Mouse (Mus musculus) thymus, adult 2 months (tissue): ENCODE data around the gene Mfap3. TPM values are rescaled to one million over a fixed set of nuclear protein-coding genes. Genes with fewer than 3 reads are reported as not detected.

Experiments used
- DNase-seq: peaks from one replicate; pipeline ENCODE4 v3.0.0; 2021
- H3K27ac ChIP-seq: fragments of 200-500 bp; 2 replicates; pipeline ENCODE4 v1.5.1; 2012; ENCODE audit warnings: low read length, control low read depth; ENCODE audit not compliant: control insufficient read depth, insufficient read depth
- H3K27me3 ChIP-seq: fragments of 200-500 bp; 2 replicates; pipeline ENCODE4 v1.6.1; 2012; ENCODE audit warnings: mild to moderate bottlenecking, low read length, moderate library complexity, mixed read lengths; ENCODE audit not compliant: control insufficient read depth, insufficient read depth
- H3K36me3 ChIP-seq: fragments of 200-500 bp; 2 replicates; pipeline ENCODE4 v1.6.1; 2012; ENCODE audit warnings: mild to moderate bottlenecking, low read length, moderate library complexity; ENCODE audit not compliant: control insufficient read depth, insufficient read depth
- H3K4me1 ChIP-seq: fragments of 200-500 bp; replicated peaks from 2 replicates; pipeline ENCODE4 v1.6.1; 2012; ENCODE audit warnings: low read length; ENCODE audit not compliant: control insufficient read depth, insufficient read depth
- H3K4me3 ChIP-seq: fragments of 200-500 bp; 2 replicates; pipeline ENCODE4 v1.5.1; 2012; ENCODE audit warnings: mild to moderate bottlenecking, low read length, control low read depth, moderate library complexity; ENCODE audit not compliant: control insufficient read depth, insufficient read depth
- CTCF ChIP-seq: fragments of 200-500 bp; IDR thresholded peaks from 2 replicates; pipeline ENCODE4 v1.5.1; 2012; ENCODE audit warnings: mild to moderate bottlenecking, control low read depth, low read length, moderate library complexity, borderline replicate concordance; ENCODE audit not compliant: control insufficient read depth, poor library complexity, insufficient read depth; ENCODE audit errors: extremely low read depth
- POLR2A ChIP-seq: fragments of 200-500 bp; IDR thresholded peaks from 2 replicates; pipeline ENCODE4 v1.6.1; 2012; ENCODE audit warnings: mild to moderate bottlenecking, low read length, control low read depth, moderate library complexity; ENCODE audit not compliant: control insufficient read depth, poor library complexity, insufficient read depth; ENCODE audit errors: extremely low read depth
- WGBS: fragments of 180-500 bp; shearing (Covaris S2); methylation state at CpG from one replicate; pipeline ENCODE4 v1.1.7; 2018; 5-methylcytosine and 5-hydroxymethylcytosine counted together
- polyA plus RNA-seq: library from polyadenylated mRNA; depleted of rRNA; stranded (reverse); fragments of >200 nt; gene quantifications from 2 replicates; pipeline ENCODE4 v1.2.3, GENCODE M21; 2012

Mfap3 gene
- polyA plus RNA-seq, 1 experiment, result 20.6 TPM

DNA sequence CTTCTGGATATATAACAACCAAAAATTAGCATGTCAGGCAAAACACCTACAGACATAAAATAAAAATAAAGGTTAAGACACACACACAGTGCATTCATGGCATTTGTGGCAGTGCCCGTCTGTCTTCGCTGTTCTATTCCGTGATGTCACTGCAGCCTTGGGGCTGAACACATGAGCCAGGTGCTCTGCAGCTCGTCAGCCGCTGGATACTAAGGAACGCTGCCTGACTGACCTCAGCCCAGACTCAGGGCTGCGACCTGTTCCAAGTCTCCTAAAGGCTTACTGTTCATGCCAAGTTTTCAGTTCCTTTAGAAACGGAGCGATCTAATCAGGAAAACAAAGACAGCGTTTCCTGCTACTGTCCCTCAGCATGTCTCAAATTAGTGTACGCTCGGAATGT lies 46.1 kb downstream of the Mfap3 start:
- TF ChIP-seq POLR2A (no peak), CTCF (no peak)
- WGBS, result 86% methylated on average over 12 of the region's 12 CpGs
- H3K4me3 ChIP-seq, result no peak overlapping the region
- DNase-seq, result no peak
- H3K4me1 ChIP-seq, result no peaks in the 10 kb centered on the region
- no peaks in the 10 kb centered on the region for H3K27me3 ChIP-seq
- no peak overlapping the region for H3K27ac ChIP-seq
- no peaks in the 10 kb centered on the region for H3K36me3 ChIP-seq

DNA sequence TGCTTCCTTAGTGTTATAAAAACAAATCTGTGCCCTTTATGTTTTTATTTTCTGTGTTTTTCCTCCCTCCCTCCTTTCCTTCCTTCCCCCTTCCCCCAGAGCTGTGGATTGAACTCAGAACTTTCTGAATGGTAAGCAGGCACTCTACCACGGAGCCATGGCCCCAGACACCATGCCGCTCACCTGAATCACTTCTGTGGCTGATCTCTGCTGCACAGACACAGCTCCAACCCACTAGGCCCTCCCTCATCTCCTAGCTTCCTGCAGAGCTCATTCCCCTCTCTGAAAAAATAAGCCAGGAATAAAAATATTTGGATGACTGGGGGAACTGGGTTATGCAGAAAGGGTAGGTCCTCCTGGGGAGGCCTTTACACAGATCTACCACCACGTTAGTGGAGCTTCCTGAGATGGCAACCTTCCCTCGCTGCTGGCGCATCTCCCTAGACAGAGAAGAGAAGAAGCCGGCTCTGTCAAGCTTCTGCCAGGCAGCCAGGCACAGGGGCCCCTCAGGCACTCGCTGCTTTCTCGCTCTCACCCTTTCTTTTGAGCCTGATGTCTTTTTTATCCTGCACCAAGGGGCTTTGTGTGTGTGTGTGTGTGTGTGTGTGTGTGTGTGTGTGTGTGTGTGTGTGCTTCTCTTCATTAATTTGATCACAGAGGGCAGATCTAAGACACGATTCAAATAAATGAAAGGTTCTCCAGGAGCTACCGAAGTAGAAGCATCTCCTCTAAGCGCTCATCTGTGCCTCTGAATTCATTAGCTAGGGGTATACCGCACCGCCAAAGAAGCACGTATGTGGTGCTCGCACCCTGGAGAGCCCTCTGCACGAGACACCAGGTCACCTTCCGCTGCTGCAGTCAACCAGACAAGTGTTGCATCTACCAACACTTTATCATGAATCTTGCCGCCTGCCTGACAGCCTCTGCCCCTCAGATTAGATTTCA lies 47.9 kb downstream of the Mfap3 start:
- no peak for DNase-seq
- H3K4me1 ChIP-seq, result no peaks in the 10 kb centered on the region
- no peak overlapping the region for H3K27ac ChIP-seq
- TF ChIP-seq CTCF (no peak), POLR2A (no peak)
- H3K4me3 ChIP-seq, result no peak overlapping the region
- no peaks in the 10 kb centered on the region for H3K27me3 ChIP-seq
- no peaks in the 10 kb centered on the region for H3K36me3 ChIP-seq
- WGBS, result 72% methylated on average over 18 of the region's 18 CpGs

DNA sequence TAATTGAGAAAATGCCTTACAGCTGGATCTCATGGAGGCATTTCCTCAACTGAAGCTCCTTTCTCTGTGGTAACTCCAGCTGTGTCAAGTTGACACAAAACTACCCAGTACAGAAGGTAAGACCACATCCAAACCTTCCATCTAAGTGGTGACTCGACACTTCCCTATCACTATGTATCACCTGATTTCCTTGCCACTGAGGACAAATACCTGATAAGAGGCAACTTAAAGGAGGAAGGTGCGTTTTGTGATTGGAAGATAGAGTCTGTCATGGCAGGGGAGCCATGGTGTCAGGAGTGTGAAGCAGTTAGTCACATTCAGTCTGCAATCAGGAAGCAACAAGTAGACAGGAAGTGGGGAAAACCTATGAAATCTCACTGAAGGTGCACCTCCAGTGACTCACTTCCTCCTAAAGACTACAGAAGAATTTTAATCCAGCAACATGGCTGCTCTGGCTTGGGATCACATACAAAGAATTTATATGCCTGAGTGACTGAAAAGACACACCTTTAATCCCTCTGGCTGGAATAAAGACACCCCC lies 50.6 kb downstream of the Mfap3 start:
- H3K27ac ChIP-seq, result no peak overlapping the region
- H3K27me3 ChIP-seq, result no peaks in the 10 kb centered on the region
- WGBS, result 97% methylated on average over 2 of the region's 2 CpGs
- no peaks in the 10 kb centered on the region for H3K36me3 ChIP-seq
- TF ChIP-seq CTCF (no peak), POLR2A (no peak)
- H3K4me1 ChIP-seq, result peaks cover 4% of the 10 kb centered on the region
- H3K4me3 ChIP-seq, result no peak overlapping the region
- no peak for DNase-seq

DNA sequence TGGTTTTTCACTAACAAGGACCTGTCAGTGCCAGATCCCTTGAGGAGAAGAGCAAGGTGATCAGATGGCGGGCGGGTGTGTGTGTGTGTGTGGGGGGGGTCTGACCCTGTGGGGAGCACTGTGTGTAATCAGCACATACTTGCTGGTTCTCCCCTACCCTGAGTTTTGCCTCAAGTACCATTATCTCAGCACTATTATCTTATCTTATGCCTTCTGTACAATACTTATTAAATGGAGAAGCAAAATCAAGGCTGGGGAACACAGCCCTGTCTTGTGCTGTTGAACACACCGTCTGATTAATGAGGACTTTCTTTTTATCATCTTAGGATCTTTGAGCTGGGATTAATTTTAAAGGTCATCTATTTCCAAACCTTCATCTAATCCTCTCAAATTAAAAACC lies 52.6 kb downstream of the Mfap3 start:
- H3K27ac ChIP-seq, result no peak overlapping the region
- DNase-seq, result no peak
- H3K27me3 ChIP-seq, result no peaks in the 10 kb centered on the region
- TF ChIP-seq POLR2A (no peak), CTCF (no peak)
- no peaks in the 10 kb centered on the region for H3K36me3 ChIP-seq
- 100% methylated on average over 3 of the region's 3 CpGs for WGBS
- peaks cover 6% of the 10 kb centered on the region for H3K4me1 ChIP-seq
- no peak overlapping the region for H3K4me3 ChIP-seq

DNA sequence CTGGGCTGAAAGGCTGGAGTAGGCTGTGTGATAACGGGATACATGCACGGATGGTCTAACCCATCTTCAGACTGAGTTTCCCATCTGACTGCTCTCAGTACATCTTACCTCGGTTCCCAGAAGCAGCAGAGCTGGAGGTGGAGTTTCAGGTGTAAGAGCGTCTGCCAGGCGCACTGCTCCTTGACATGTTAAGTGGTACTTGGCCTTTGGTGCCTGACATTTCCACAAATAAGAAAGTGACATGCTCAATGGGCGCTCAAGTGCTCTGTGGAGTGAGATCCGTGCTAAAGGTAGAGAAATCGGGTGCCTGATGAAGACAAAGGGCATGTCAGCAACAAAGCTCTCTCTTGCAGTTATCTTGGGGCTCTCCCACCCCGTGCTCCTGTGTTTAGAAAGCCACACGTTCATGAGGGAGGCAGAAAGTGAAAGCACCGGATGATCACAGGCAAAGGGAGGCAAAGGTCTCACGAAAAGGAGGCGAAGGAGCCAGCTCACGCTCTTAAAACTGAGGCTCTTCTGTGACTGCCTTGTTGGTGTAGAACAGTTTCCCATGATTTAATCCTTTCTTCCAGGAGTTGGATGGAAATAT lies 55.3 kb downstream of the Mfap3 start:
- Histone ChIP-seq H3K27me3 (no peaks in the 10 kb centered on the region), H3K36me3 (no peaks in the 10 kb centered on the region), H3K27ac (peak overlapping the region; percentile 19; the same call in 1 of the 2 replicates), H3K4me3 (peak overlapping the region; percentile 12), H3K4me1 (peaks cover 6% of the 10 kb centered on the region)
- DNase-seq, result peak; percentile 25
- TF ChIP-seq CTCF, result no peak
- TF ChIP-seq POLR2A, result no peak
- WGBS, result 48% methylated on average over 14 of the region's 14 CpGs

DNA sequence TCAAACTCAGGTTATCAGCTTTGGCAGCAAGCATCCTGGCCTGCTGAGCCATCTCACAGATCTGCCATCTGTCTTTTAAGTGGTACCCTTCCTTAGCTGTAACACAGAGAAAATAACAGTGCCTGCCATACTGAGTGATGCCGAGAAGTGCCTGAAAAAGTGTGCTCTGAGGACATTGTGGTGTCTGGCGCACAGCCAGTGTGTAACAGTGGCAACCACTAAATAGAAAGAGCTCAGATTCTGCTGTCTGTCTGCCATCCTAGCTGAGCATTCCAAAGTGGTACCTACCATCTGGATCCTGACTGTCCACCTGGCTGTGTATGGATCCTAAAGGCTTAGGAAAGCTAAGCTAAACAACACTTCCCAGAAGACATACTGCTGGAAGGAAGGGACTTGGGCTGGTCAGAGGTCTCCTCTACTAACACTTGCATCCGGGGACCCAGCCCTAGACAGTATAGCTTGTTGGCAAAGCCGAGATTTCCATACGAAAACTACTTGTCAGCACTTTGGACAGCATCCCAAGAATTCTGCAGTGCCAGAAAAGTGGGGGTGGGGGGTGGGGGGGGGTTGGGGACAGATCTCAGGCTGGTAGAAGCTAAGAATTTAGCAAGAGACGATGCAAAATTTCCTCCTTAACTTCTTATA lies 58.5 kb downstream of the Mfap3 start:
- H3K27me3 ChIP-seq, result no peaks in the 10 kb centered on the region; the same call in 1 of the 2 replicates
- no peaks in the 10 kb centered on the region for H3K36me3 ChIP-seq
- no peak for TF ChIP-seq CTCF
- no peak for TF ChIP-seq POLR2A
- 73% methylated on average over 6 of the region's 6 CpGs for WGBS
- H3K4me1 ChIP-seq, result peaks cover 6% of the 10 kb centered on the region
- H3K4me3 ChIP-seq, result no peak overlapping the region
- H3K27ac ChIP-seq, result no peak overlapping the region
- no peak for DNase-seq
